Mouse (Mus musculus): ENCODE results near the gene Ribc2.

Ribc2 gene

DNA sequence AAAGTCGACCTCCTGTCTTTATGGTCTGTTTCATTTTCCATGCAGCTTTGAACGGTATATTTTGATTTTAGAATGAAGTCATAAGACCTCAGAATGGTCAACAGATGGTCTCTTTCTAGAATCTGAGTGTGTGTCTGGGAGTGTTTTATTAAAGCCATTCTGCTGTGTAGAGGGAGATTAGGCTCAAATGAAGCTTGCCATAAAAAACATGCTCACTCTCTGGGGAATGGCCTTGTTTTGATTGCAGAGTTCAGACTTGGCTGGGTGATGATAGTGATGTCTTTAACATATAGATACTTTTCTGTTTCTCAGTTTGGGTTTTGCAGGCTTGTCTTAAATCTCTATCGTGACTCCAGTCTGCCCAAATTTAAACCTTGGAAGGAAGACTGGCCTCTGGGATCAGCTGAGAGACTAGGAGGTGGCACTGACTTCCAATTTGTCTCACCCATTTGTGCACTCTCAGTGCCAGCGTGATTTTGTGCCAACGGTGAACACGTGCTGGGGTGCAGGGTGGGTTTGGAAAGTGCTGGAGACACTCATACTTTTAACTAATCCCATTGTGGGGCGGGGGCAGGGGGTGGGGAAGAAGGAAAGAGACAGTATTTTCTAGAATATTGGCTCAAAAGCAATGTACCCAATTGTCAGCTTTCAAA is 47.8 kb downstream of the Ribc2 start:
- no peak for DNase-seq

DNA sequence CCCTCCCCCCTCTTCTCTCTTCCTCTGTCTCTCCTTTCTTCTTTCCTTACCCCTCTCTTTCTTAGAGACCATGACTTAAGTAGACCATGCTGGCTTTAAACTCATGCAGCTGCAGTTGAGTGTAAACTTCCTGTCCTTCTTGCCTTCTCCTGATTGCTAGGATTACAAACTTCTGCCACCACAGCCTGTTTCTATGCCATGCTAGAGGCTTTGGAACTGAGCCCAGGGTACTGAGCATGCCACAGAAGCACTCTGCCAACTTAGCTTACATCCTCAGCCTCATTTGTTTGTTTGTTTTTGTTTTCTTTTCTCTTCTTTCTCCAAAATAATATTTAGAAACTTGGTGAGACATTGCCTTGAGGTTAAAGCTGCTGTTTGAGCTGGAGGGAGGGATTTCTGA is 48.5 kb downstream of the Ribc2 start:
- no peak for DNase-seq

DNA sequence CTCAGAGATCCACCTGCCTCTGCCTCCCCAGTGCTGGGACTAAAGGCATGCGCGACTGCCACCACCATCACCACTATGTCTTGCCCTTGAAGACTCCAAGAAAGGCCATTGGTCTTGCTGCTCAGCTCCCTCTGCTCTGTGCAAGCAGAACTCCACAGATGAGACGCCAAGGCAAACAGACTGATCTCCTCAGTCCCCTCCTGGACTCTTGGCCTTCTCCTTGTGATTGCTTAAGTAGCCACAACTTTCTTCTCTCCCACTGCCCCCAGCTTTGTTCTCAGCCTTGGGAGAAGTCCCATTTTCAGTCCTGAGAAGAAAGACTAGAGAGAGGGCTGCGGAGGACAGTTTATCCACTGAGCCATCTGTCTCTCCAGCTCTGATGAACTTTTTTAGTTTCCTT is 50.2 kb downstream of the Ribc2 start:
- DNase-seq = no peak

DNA sequence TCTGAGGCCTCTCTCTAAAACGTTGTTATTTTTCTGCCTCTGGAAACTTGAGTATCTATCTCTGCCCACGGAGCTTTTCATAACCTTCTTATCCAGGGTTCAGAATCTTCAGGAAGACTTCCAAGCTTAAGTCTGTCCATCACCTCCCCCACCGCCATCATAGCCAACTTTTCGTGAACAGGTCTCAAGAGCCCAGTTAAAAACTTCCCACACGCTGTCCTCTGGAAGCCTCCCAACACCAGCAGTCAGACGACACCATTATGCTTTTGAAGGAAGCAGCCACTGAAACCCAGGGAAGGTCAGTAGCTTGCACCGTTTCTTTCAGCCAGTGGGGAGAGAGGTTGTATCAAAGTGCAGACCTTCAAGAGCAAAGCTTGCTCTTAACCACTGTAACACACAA is 55.0 kb downstream of the Ribc2 start:
- no peak for DNase-seq

DNA sequence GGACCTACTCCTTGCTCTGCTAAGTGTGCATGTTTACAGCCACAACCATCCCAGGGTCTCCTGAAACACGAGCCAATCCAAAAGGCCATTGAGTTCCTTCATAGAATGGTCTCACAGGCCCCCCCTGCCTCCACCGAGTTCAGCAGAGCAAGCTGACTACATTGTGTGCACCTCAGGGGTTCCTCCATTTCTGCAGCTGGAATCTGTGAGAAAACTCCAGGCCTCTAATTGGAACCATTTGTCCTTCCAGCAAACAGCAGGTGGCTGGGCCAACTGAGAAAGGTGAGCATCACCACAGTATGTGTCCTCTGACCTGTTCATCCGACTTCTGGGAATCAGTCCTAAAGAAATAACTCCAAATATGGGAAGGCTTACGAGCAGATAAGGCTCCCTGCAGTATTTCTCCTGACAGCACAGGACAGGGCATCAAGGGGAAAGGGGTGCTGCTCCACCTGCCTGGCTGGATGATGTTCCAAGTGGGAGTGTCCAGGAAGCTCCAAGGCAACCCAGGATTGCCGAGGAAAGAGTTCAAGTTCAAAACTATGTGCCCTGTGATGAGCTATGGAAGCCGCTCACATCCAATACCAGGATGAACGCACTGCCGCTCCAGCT is 56.4 kb downstream of the Ribc2 start:
- no peak for DNase-seq
